Comparison of ENCODE assay signal across 22 mouse cellular contexts in genomic region chr7:141518296-141518695, GRCm38 (mm10). TPM values are rescaled to one million over a fixed set of nuclear protein-coding genes. Genes with fewer than 3 reads are reported as not detected.
DNase-seq lines count a peak whose midpoint lies in the region; ATAC-seq and TF ChIP-seq lines count a peak whose summit lies in the region.
"Had no signal": no experiment of that assay in that cellular context is flagged by ENCODE, and none has a peak within 500 bp of the region (broad histone marks: within the 10 kb centered on the region; RNA-seq: fewer than 3 reads in every experiment).

No protein-coding gene starts in this region.

- TF ChIP-seq CTCF in liver, adult 2 months (IDR thresholded peaks at IDR 0.05; ENCODE audit: low read depth, low read length): no peak
- no peak for TF ChIP-seq CTCF in small intestine, adult 2 months (IDR thresholded peaks at IDR 0.05; ENCODE audit: extremely low read depth, insufficient read length, insufficient replicate concordance, low read depth, low read length)

- no peak for ATAC-seq in embryonic facial prominence, embryonic 13.5 days (ENCODE audit: insufficient number of reproducible peaks, insufficient read depth, low FRiP score, low TSS enrichment, low read depth)
- ATAC-seq in liver, embryonic 11.5 days (replicated peaks; ENCODE audit: low FRiP score): no peak
- no peak for ATAC-seq in embryonic facial prominence, embryonic 15.5 days (ENCODE audit: insufficient number of reproducible peaks, low FRiP score, low TSS enrichment, low read depth)
- ATAC-seq: forebrain, embryonic 14.5 days; midbrain, embryonic 16.5 days; Patski had no signal

- peaks cover 46% of the 10 kb centered on the region for H3K36me3 ChIP-seq in embryonic facial prominence, embryonic 13.5 days
- peaks cover 18% of the 10 kb centered on the region for H3K36me3 ChIP-seq in embryonic facial prominence, embryonic 10.5 days (replicated peaks)
- H3K36me3 ChIP-seq in liver, adult 2 months (ENCODE audit: control insufficient read depth, insufficient read depth, low read length): no peaks in the 10 kb centered on the region
- H3K36me3 ChIP-seq in liver, embryonic 11.5 days (ENCODE audit: control insufficient read depth, insufficient read depth, low read length): peaks cover 6% of the 10 kb centered on the region; the same call in 1 of the 2 replicates
- H3K36me3 ChIP-seq in embryonic facial prominence, embryonic 15.5 days: peaks cover 24% of the 10 kb centered on the region; the same call in 1 of the 2 replicates
- H3K36me3 ChIP-seq in small intestine, adult 2 months (ENCODE audit: control insufficient read depth, insufficient read depth, low read length): peaks cover 14% of the 10 kb centered on the region

- WGBS in embryonic facial prominence, embryonic 13.5 days: 76% methylated on average over 5 of the region's 5 CpGs
- WGBS in embryonic facial prominence, embryonic 10.5 days: 89% methylated on average over 5 of the region's 5 CpGs
- 77% methylated on average over 5 of the region's 5 CpGs for WGBS in liver, adult 2 months
- WGBS in liver, embryonic 11.5 days: 88% methylated on average over 5 of the region's 5 CpGs
- WGBS in embryonic facial prominence, embryonic 15.5 days: 67% methylated on average over 5 of the region's 5 CpGs
- WGBS in small intestine, adult 2 months: 93% methylated on average over 5 of the region's 5 CpGs

- DNase-seq in embryonic facial prominence, embryonic 10.5 days (ENCODE audit: low spot score): no peak
- DNase-seq in liver, adult 2 months (ENCODE audit: extremely low read depth, low read depth, low spot score): no peak
- DNase-seq in liver, embryonic 11.5 days (ENCODE audit: low spot score): no peak
- no peak for DNase-seq in kidney, postnatal 4 days
- DNase-seq: cerebellum, adult 11 months; cerebellum, adult 9-10 months; gastrocnemius, postnatal 14 days; kidney, adult 9 months; kidney, postnatal 10 days; layer of hippocampus, adult 9-11 months; lung, postnatal 36 days; right cerebral cortex, postnatal 4 days; thymus, postnatal 4 days had no signal

- H3K4me1 ChIP-seq in embryonic facial prominence, embryonic 13.5 days: 0 out of 2 replicates have a peak, but pooled peaks cover 4% of the 10 kb centered on the region
- H3K4me1 ChIP-seq in embryonic facial prominence, embryonic 10.5 days: no peaks in the 10 kb centered on the region
- H3K4me1 ChIP-seq in liver, adult 2 months (ENCODE audit: control insufficient read depth, insufficient read depth, low read length): peaks cover 19% of the 10 kb centered on the region
- peaks cover 13% of the 10 kb centered on the region for H3K4me1 ChIP-seq in liver, embryonic 11.5 days (replicated peaks; ENCODE audit: control insufficient read depth, insufficient read depth, low read length)
- 0 out of 2 replicates have a peak, but pooled peaks cover 2% of the 10 kb centered on the region for H3K4me1 ChIP-seq in embryonic facial prominence, embryonic 15.5 days
- H3K4me1 ChIP-seq in small intestine, adult 2 months (ENCODE audit: control insufficient read depth, insufficient read depth, insufficient read length, low read length): peaks cover 10% of the 10 kb centered on the region; the same call in 1 of the 2 replicates

- H3K27me3 ChIP-seq in embryonic facial prominence, embryonic 13.5 days: no peaks in the 10 kb centered on the region
- H3K27me3 ChIP-seq in embryonic facial prominence, embryonic 10.5 days (replicated peaks; ENCODE audit: low read depth, poor library complexity, severe bottlenecking): no peaks in the 10 kb centered on the region
- H3K27me3 ChIP-seq in liver, adult 2 months (ENCODE audit: control insufficient read depth, insufficient read depth, low read length): no peaks in the 10 kb centered on the region
- H3K27me3 ChIP-seq in liver, embryonic 11.5 days (replicated peaks; ENCODE audit: control insufficient read depth, insufficient read depth, low read length): no peaks in the 10 kb centered on the region
- no peaks in the 10 kb centered on the region for H3K27me3 ChIP-seq in embryonic facial prominence, embryonic 15.5 days
- H3K27me3 ChIP-seq in small intestine, adult 2 months (ENCODE audit: control insufficient read depth, insufficient read depth, low read length): no peaks in the 10 kb centered on the region
- H3K27me3 ChIP-seq: Patski had no signal

- no peaks in the 10 kb centered on the region for H3K9me3 ChIP-seq in embryonic facial prominence, embryonic 13.5 days
- no peaks in the 10 kb centered on the region for H3K9me3 ChIP-seq in embryonic facial prominence, embryonic 10.5 days
- no peaks in the 10 kb centered on the region for H3K9me3 ChIP-seq in liver, embryonic 11.5 days (ENCODE audit: control insufficient read depth, low read length)
- no peaks in the 10 kb centered on the region for H3K9me3 ChIP-seq in embryonic facial prominence, embryonic 15.5 days (replicated peaks)
- H3K9me3 ChIP-seq: heart, embryonic 10.5 days had no signal

- H3K27ac ChIP-seq in embryonic facial prominence, embryonic 13.5 days: 0 out of 2 replicates have a peak overlapping the region, but pooled peaks have one; percentile 33
- H3K27ac ChIP-seq in embryonic facial prominence, embryonic 10.5 days (replicated peaks): no peak overlapping the region
- H3K27ac ChIP-seq in liver, adult 2 months (replicated peaks; ENCODE audit: insufficient read depth, low read depth, low read length): peak overlapping the region; percentile 85
- no peak overlapping the region for H3K27ac ChIP-seq in liver, embryonic 11.5 days (ENCODE audit: low read depth, low read length)
- H3K27ac ChIP-seq in embryonic facial prominence, embryonic 15.5 days (replicated peaks): peak overlapping the region; percentile 53; the same call in 1 of the 2 replicates
- H3K27ac ChIP-seq in small intestine, adult 2 months (ENCODE audit: insufficient read depth, low read depth, low read length): peak overlapping the region; percentile 55; the same call in 1 of the 2 replicates
- H3K27ac ChIP-seq: liver, embryonic 14.5 days had no signal

- no peak overlapping the region for H3K9ac ChIP-seq in embryonic facial prominence, embryonic 13.5 days
- H3K9ac ChIP-seq in liver, adult 2 months (ENCODE audit: low read depth, low read length): no peak overlapping the region
- no peak overlapping the region for H3K9ac ChIP-seq in liver, embryonic 11.5 days (ENCODE audit: low read depth, low read length)
- H3K9ac ChIP-seq in embryonic facial prominence, embryonic 15.5 days: no peak overlapping the region
- H3K9ac ChIP-seq: liver, embryonic 14.5 days had no signal

- TF ChIP-seq POLR2A in liver, adult 2 months (IDR thresholded peaks at IDR 0.05; ENCODE audit: extremely low read depth, insufficient read depth, low read length): no peak
- no peak for TF ChIP-seq POLR2A in small intestine, adult 2 months (IDR thresholded peaks at IDR 0.05; ENCODE audit: low read depth, low read length)

- H3K4me2 ChIP-seq in embryonic facial prominence, embryonic 13.5 days: no peak overlapping the region
- no peak overlapping the region for H3K4me2 ChIP-seq in liver, embryonic 11.5 days
- H3K4me2 ChIP-seq in embryonic facial prominence, embryonic 15.5 days (replicated peaks): no peak overlapping the region
- H3K4me2 ChIP-seq: midbrain, embryonic 11.5 days had no signal

- no peak overlapping the region for H3K4me3 ChIP-seq in embryonic facial prominence, embryonic 13.5 days
- H3K4me3 ChIP-seq in embryonic facial prominence, embryonic 10.5 days: no peak overlapping the region
- H3K4me3 ChIP-seq in liver, adult 2 months (ENCODE audit: insufficient read depth, low read depth, low read length): no peak overlapping the region
- H3K4me3 ChIP-seq in liver, embryonic 11.5 days (ENCODE audit: low read depth, low read length): no peak overlapping the region
- no peak overlapping the region for H3K4me3 ChIP-seq in embryonic facial prominence, embryonic 15.5 days (replicated peaks)
- no peak overlapping the region for H3K4me3 ChIP-seq in small intestine, adult 2 months (ENCODE audit: low read depth, low read length)
- H3K4me3 ChIP-seq: heart, embryonic 10.5 days had no signal

- no peaks in the 10 kb centered on the region for H3K79me2 ChIP-seq in liver, adult 2 months (ENCODE audit: control insufficient read depth, insufficient read depth, low read length)

RNA-seq across cellular contexts. Expression of gene Chid1, which starts 21.4 kb away (rescaled TPM):
- polyA plus RNA-seq in embryonic facial prominence, embryonic 13.5 days (2015; fragmentation: Nextera tagmentation; extraction: Ambion mirVana): 34.6 and 40.5 TPM in 2 replicates
- 23.8 and 24.3 TPM in 2 replicates for polyA plus RNA-seq in embryonic facial prominence, embryonic 10.5 days (2016; fragmentation: Nextera tagmentation; extraction: Ambion mirVana)
- 24.2 and 30.6 TPM in 2 replicates for total RNA-seq in liver, adult 2 months (2014; rRNA removed)
- polyA plus RNA-seq in liver, adult 2 months (2012; rRNA removed): 32.6 and 45.1 TPM in 2 replicates
- polyA plus RNA-seq in liver, embryonic 11.5 days (2014; fragmentation: Nextera tagmentation; extraction: Ambion mirVana): 39.2 and 48.1 TPM in 2 replicates
- polyA plus RNA-seq in embryonic facial prominence, embryonic 15.5 days (2015; fragmentation: Nextera tagmentation; extraction: Ambion mirVana): 43.9 and 47.3 TPM in 2 replicates
- 21.5 and 30.7 TPM in 2 replicates for polyA plus RNA-seq in small intestine, adult 2 months (2012; rRNA removed)

RNA-seq across cellular contexts. Expression of gene Tspan4, which starts 43.3 kb away (rescaled TPM):
- polyA plus RNA-seq in embryonic facial prominence, embryonic 13.5 days (2015; fragmentation: Nextera tagmentation; extraction: Ambion mirVana): 46.4 and 55.6 TPM in 2 replicates
- polyA plus RNA-seq in embryonic facial prominence, embryonic 10.5 days (2016; fragmentation: Nextera tagmentation; extraction: Ambion mirVana): 32.6 and 34.2 TPM in 2 replicates
- 66.9 and 67.1 TPM in 2 replicates for total RNA-seq in liver, adult 2 months (2014; rRNA removed)
- 78.1 and 135 TPM in 2 replicates for polyA plus RNA-seq in liver, adult 2 months (2012; rRNA removed)
- polyA plus RNA-seq in liver, embryonic 11.5 days (2014; fragmentation: Nextera tagmentation; extraction: Ambion mirVana): 77.9 and 78.2 TPM in 2 replicates
- 60.8 and 67.9 TPM in 2 replicates for polyA plus RNA-seq in embryonic facial prominence, embryonic 15.5 days (2015; fragmentation: Nextera tagmentation; extraction: Ambion mirVana)
- polyA plus RNA-seq in small intestine, adult 2 months (2012; rRNA removed): 15.7 and 16.1 TPM in 2 replicates

RNA-seq across cellular contexts. Expression of gene Polr2l, which starts 43.4 kb away (rescaled TPM):
- polyA plus RNA-seq in embryonic facial prominence, embryonic 13.5 days (2015; fragmentation: Nextera tagmentation; extraction: Ambion mirVana): 64.5 and 70.3 TPM in 2 replicates
- polyA plus RNA-seq in embryonic facial prominence, embryonic 10.5 days (2016; fragmentation: Nextera tagmentation; extraction: Ambion mirVana): 84.0 and 86.0 TPM in 2 replicates
- 41.1 and 43.3 TPM in 2 replicates for total RNA-seq in liver, adult 2 months (2014; rRNA removed)
- 42.8 and 45.7 TPM in 2 replicates for polyA plus RNA-seq in liver, adult 2 months (2012; rRNA removed)
- polyA plus RNA-seq in liver, embryonic 11.5 days (2014; fragmentation: Nextera tagmentation; extraction: Ambion mirVana): 95.3 and 104 TPM in 2 replicates
- 63.9 and 66.4 TPM in 2 replicates for polyA plus RNA-seq in embryonic facial prominence, embryonic 15.5 days (2015; fragmentation: Nextera tagmentation; extraction: Ambion mirVana)
- 29.9 and 30.2 TPM in 2 replicates for polyA plus RNA-seq in small intestine, adult 2 months (2012; rRNA removed)

RNA-seq across cellular contexts. Expression of gene Ap2a2, which starts 43.7 kb away (rescaled TPM):
- 80.1 and 82.9 TPM in 2 replicates for polyA plus RNA-seq in embryonic facial prominence, embryonic 13.5 days (2015; fragmentation: Nextera tagmentation; extraction: Ambion mirVana)
- 98.1 and 99.2 TPM in 2 replicates for polyA plus RNA-seq in embryonic facial prominence, embryonic 10.5 days (2016; fragmentation: Nextera tagmentation; extraction: Ambion mirVana)
- total RNA-seq in liver, adult 2 months (2014; rRNA removed): 42.2 and 54.0 TPM in 2 replicates
- 37.9 and 38.1 TPM in 2 replicates for polyA plus RNA-seq in liver, adult 2 months (2012; rRNA removed)
- 94.4 and 102 TPM in 2 replicates for polyA plus RNA-seq in liver, embryonic 11.5 days (2014; fragmentation: Nextera tagmentation; extraction: Ambion mirVana)
- polyA plus RNA-seq in embryonic facial prominence, embryonic 15.5 days (2015; fragmentation: Nextera tagmentation; extraction: Ambion mirVana): 77.0 and 81.9 TPM in 2 replicates
- polyA plus RNA-seq in small intestine, adult 2 months (2012; rRNA removed): 49.6 and 109 TPM in 2 replicates

RNA-seq across cellular contexts. Expression of gene Cd151, which starts 51.1 kb away (rescaled TPM):
- polyA plus RNA-seq in embryonic facial prominence, embryonic 13.5 days (2015; fragmentation: Nextera tagmentation; extraction: Ambion mirVana): 16.5 and 16.6 TPM in 2 replicates
- 20.6 and 22.4 TPM in 2 replicates for polyA plus RNA-seq in embryonic facial prominence, embryonic 10.5 days (2016; fragmentation: Nextera tagmentation; extraction: Ambion mirVana)
- 51.9 and 52.7 TPM in 2 replicates for total RNA-seq in liver, adult 2 months (2014; rRNA removed)
- 92.8 and 103 TPM in 2 replicates for polyA plus RNA-seq in liver, adult 2 months (2012; rRNA removed)
- 20.6 and 22.3 TPM in 2 replicates for polyA plus RNA-seq in liver, embryonic 11.5 days (2014; fragmentation: Nextera tagmentation; extraction: Ambion mirVana)
- 23.9 and 26.5 TPM in 2 replicates for polyA plus RNA-seq in embryonic facial prominence, embryonic 15.5 days (2015; fragmentation: Nextera tagmentation; extraction: Ambion mirVana)
- polyA plus RNA-seq in small intestine, adult 2 months (2012; rRNA removed): 209 and 414 TPM in 2 replicates

Comparison
In these comparisons a context has a peak if more than half of its experiments do, and no peak if none do; other contexts are left out.
1. H3K27ac ChIP-seq: peak in embryonic facial prominence, embryonic 13.5 days (single experiment), liver, adult 2 months (single experiment), embryonic facial prominence, embryonic 15.5 days (single experiment) and small intestine, adult 2 months (single experiment); none in embryonic facial prominence, embryonic 10.5 days (single experiment) and liver, embryonic 11.5 days (single experiment).